Mouse (Mus musculus) intestine, embryonic 16.5 days (tissue): ENCODE measurements around the gene 6030445D17Rik. TPM values are rescaled to one million over a fixed set of nuclear protein-coding genes. Genes with fewer than 3 reads are reported as not detected.

Experiments
- ATAC-seq: fragments of 200-750 bp; cut with Nextera tagmentation; 2 replicates; pipeline ENCODE4 v1.8.0; 2017; ENCODE audit warnings: moderate TSS enrichment, moderate library complexity
- H3K27ac ChIP-seq: fragments of 300-500 bp; sonication (generic); 2 replicates; pipeline ENCODE4 v1.5.1; 2014; ENCODE audit warnings: mild to moderate bottlenecking, low read length
- H3K27me3 ChIP-seq: fragments of 300-500 bp; sonication (generic); replicated peaks from 2 replicates; pipeline ENCODE4 v1.6.1; 2014; ENCODE audit warnings: low read length, control low read depth, mixed read lengths; ENCODE audit not compliant: control insufficient read depth, insufficient read depth
- H3K36me3 ChIP-seq: fragments of 300-500 bp; sonication (generic); 2 replicates; pipeline ENCODE4 v1.6.1; 2014; ENCODE audit warnings: low read length, control low read depth; ENCODE audit not compliant: control insufficient read depth, insufficient read depth
- H3K4me1 ChIP-seq: fragments of 300-500 bp; sonication (generic); 2 replicates; pipeline ENCODE4 v1.6.1; 2014; ENCODE audit warnings: low read length, control low read depth, mixed read lengths; ENCODE audit not compliant: control insufficient read depth, insufficient read depth
- H3K4me2 ChIP-seq: fragments of 300-500 bp; sonication (generic); 2 replicates; pipeline ENCODE4 v1.6.1; 2014; ENCODE audit warnings: low read depth, low read length, control low read depth
- H3K4me3 ChIP-seq: fragments of 300-500 bp; sonication (generic); 2 replicates; pipeline ENCODE4 v1.5.1; 2014; ENCODE audit warnings: mild to moderate bottlenecking, low read length
- H3K9ac ChIP-seq: fragments of 300-500 bp; sonication (generic); 2 replicates; pipeline ENCODE4 v1.6.1; 2014; ENCODE audit warnings: low read depth, low read length
- H3K9me3 ChIP-seq: fragments of 300-500 bp; sonication (generic); 2 replicates; pipeline ENCODE4 v1.6.1; 2016; ENCODE audit warnings: low read length, control low read depth; ENCODE audit not compliant: control insufficient read depth
- WGBS: fragments of 180-500 bp; shearing (Covaris S2); extraction: QIAGEN DNeasy Blood & Tissue Kit; methylation state at CpG from one replicate; pipeline ENCODE4 v1.1.7; 2014; 5-methylcytosine and 5-hydroxymethylcytosine counted together
- polyA plus RNA-seq: library from polyadenylated mRNA; unstranded; fragments of >200 nt; fragmentation: Nextera tagmentation; extraction: Ambion mirVana; gene quantifications from 2 replicates; pipeline ENCODE4 v1.2.1, GENCODE M21; 2015

6030445D17Rik gene
- polyA plus RNA-seq, 1 experiment from 2014 or later: 0.27 TPM

GRCm38 (mm10) chr4:136434029-136434428 is 28.0 kb upstream of the 6030445D17Rik start:
- no peak overlapping the region for H3K4me3 ChIP-seq
- no peak overlapping the region for H3K4me2 ChIP-seq
- no peak overlapping the region for H3K27ac ChIP-seq
- H3K4me1 ChIP-seq: no peaks in the 10 kb centered on the region
- ATAC-seq: no peak
- 78% methylated on average over 4 of the region's 4 CpGs for WGBS
- no peaks in the 10 kb centered on the region for H3K36me3 ChIP-seq
- H3K27me3 ChIP-seq: no peaks in the 10 kb centered on the region
- no peak overlapping the region for H3K9ac ChIP-seq
- no peaks in the 10 kb centered on the region for H3K9me3 ChIP-seq

GRCm38 (mm10) chr4:136439106-136439505 is 22.9 kb upstream of the 6030445D17Rik start:
- no peaks in the 10 kb centered on the region for H3K27me3 ChIP-seq
- no peaks in the 10 kb centered on the region for H3K36me3 ChIP-seq
- no peak overlapping the region for H3K4me2 ChIP-seq
- no peak overlapping the region for H3K4me3 ChIP-seq
- WGBS: 55% methylated on average over 4 of the region's 4 CpGs
- ATAC-seq: peak; percentile 66
- no peaks in the 10 kb centered on the region for H3K9me3 ChIP-seq
- H3K27ac ChIP-seq: no peak overlapping the region
- no peak overlapping the region for H3K9ac ChIP-seq
- no peaks in the 10 kb centered on the region for H3K4me1 ChIP-seq

- no peak for ATAC-seq
- Histone ChIP-seq H3K9me3 (no peaks in the 10 kb centered on the region), H3K27me3 (no peaks in the 10 kb centered on the region), H3K4me2 (no peak overlapping the region), H3K9ac (no peak overlapping the region), H3K4me3 (no peak overlapping the region), H3K36me3 (no peaks in the 10 kb centered on the region), H3K4me1 (no peaks in the 10 kb centered on the region), H3K27ac (no peak overlapping the region)
- WGBS: 67% methylated on average over 15 of the region's 15 CpGs
These were observed 20.6 kb upstream of the 6030445D17Rik start for GRCm38 (mm10) chr4:136441354-136442043.

- Histone ChIP-seq H3K27me3 (no peaks in the 10 kb centered on the region), H3K4me1 (no peaks in the 10 kb centered on the region), H3K4me3 (no peak overlapping the region), H3K9me3 (no peaks in the 10 kb centered on the region), H3K27ac (no peak overlapping the region), H3K36me3 (no peaks in the 10 kb centered on the region), H3K4me2 (no peak overlapping the region), H3K9ac (no peak overlapping the region)
- WGBS: 71% methylated on average over 4 of the region's 4 CpGs
- no peak for ATAC-seq
These were observed 17.5 kb upstream of the 6030445D17Rik start for GRCm38 (mm10) chr4:136444561-136444960.

- Histone ChIP-seq H3K4me3 (no peak overlapping the region), H3K4me2 (no peak overlapping the region), H3K36me3 (no peaks in the 10 kb centered on the region), H3K9ac (no peak overlapping the region), H3K4me1 (peaks cover 9% of the 10 kb centered on the region), H3K9me3 (no peaks in the 10 kb centered on the region), H3K27me3 (no peaks in the 10 kb centered on the region), H3K27ac (no peak overlapping the region)
- WGBS: 73% methylated on average over 5 of the region's 5 CpGs
- ATAC-seq: no peak
These were observed 12.3 kb upstream of the 6030445D17Rik start for GRCm38 (mm10) chr4:136449795-136450194.

GRCm38 (mm10) chr4:136450271-136450670 is 11.8 kb upstream of the 6030445D17Rik start:
- H3K9ac ChIP-seq: no peak overlapping the region
- H3K27ac ChIP-seq: no peak overlapping the region
- no peak overlapping the region for H3K4me3 ChIP-seq
- 77% methylated on average over 4 of the region's 4 CpGs for WGBS
- no peaks in the 10 kb centered on the region for H3K27me3 ChIP-seq
- no peak; the same call in 1 of the 2 replicates for ATAC-seq
- H3K9me3 ChIP-seq: no peaks in the 10 kb centered on the region
- no peak overlapping the region for H3K4me2 ChIP-seq
- peaks cover 9% of the 10 kb centered on the region for H3K4me1 ChIP-seq
- H3K36me3 ChIP-seq: no peaks in the 10 kb centered on the region

- Histone ChIP-seq H3K4me3 (no peak overlapping the region), H3K36me3 (no peaks in the 10 kb centered on the region), H3K27ac (peak overlapping the region; percentile 75), H3K4me2 (no peak overlapping the region), H3K27me3 (no peaks in the 10 kb centered on the region), H3K4me1 (peaks cover 9% of the 10 kb centered on the region), H3K9ac (no peak overlapping the region), H3K9me3 (no peaks in the 10 kb centered on the region)
- peak; percentile 83 for ATAC-seq
- 13% methylated on average over 6 of the region's 6 CpGs for WGBS
These were observed 10.5 kb upstream of the 6030445D17Rik start for GRCm38 (mm10) chr4:136451564-136451963.

GRCm38 (mm10) chr4:136452286-136452685 is 9.8 kb upstream of the 6030445D17Rik start:
- 79% methylated on average over 3 of the region's 3 CpGs for WGBS
- H3K4me1 ChIP-seq: peaks cover 9% of the 10 kb centered on the region
- H3K9ac ChIP-seq: no peak overlapping the region
- H3K27me3 ChIP-seq: no peaks in the 10 kb centered on the region
- H3K27ac ChIP-seq: peak overlapping the region; percentile 75
- H3K36me3 ChIP-seq: no peaks in the 10 kb centered on the region
- H3K9me3 ChIP-seq: no peaks in the 10 kb centered on the region
- 0 out of 2 replicates have a peak, but pooled peaks have one; percentile 12 for ATAC-seq
- no peak overlapping the region for H3K4me2 ChIP-seq
- no peak overlapping the region for H3K4me3 ChIP-seq

- H3K36me3 ChIP-seq: no peaks in the 10 kb centered on the region
- no peaks in the 10 kb centered on the region for H3K9me3 ChIP-seq
- no peak overlapping the region for H3K9ac ChIP-seq
- H3K4me3 ChIP-seq: no peak overlapping the region
- no peak overlapping the region for H3K27ac ChIP-seq
- ATAC-seq: peak; percentile 84
- peaks cover 9% of the 10 kb centered on the region for H3K4me1 ChIP-seq
- 38% methylated on average over 5 of the region's 5 CpGs for WGBS
- H3K27me3 ChIP-seq: no peaks in the 10 kb centered on the region
- H3K4me2 ChIP-seq: no peak overlapping the region
These were observed 9.3 kb upstream of the 6030445D17Rik start for GRCm38 (mm10) chr4:136452792-136453191.

- Histone ChIP-seq H3K27me3 (no peaks in the 10 kb centered on the region), H3K27ac (no peak overlapping the region), H3K9ac (0 out of 2 replicates have a peak overlapping the region, but pooled peaks have one; percentile 39), H3K4me1 (peaks cover 9% of the 10 kb centered on the region), H3K4me2 (peak overlapping the region; percentile 68), H3K36me3 (no peaks in the 10 kb centered on the region), H3K4me3 (peak overlapping the region; percentile 41), H3K9me3 (no peaks in the 10 kb centered on the region)
- ATAC-seq: no peak
- 5% methylated on average over 10 of the region's 10 CpGs for WGBS
These were observed 7.2 kb upstream of the 6030445D17Rik start for GRCm38 (mm10) chr4:136454850-136455260.
